In the genomic region with DNA sequence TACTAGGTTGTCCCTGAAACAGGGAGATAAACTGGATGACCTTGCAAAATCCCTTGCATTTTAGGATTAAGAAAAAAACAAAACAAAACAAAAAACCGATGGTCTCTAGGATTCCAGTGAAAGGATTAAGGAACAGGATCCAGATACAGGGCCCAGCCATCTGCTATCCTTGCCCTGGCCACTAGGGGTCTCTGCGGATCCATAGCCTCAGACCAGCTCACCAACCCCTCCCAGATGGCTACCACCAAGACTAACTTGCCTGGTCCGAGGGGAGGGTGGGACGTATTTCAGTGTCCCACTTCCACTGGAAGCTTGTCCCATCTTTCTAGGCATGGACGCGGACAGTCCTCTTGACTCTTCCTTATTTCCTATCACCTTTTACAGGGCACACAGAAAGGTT, we compare ENCODE assay signal across 8 mouse cellular contexts.
DNase-seq lines count a peak whose midpoint lies in the region; ATAC-seq lines count a peak whose summit lies in the region.

No protein-coding gene starts in this region.

- no peaks in the 10 kb centered on the region for H3K9me3 ChIP-seq in embryonic facial prominence, embryonic 14.5 days (ENCODE audit: control insufficient read depth, low read length)
- no peaks in the 10 kb centered on the region for H3K9me3 ChIP-seq in heart, embryonic 10.5 days
- no peaks in the 10 kb centered on the region for H3K9me3 ChIP-seq in limb, embryonic 13.5 days
- H3K9me3 ChIP-seq in stomach, embryonic 15.5 days, result no peaks in the 10 kb centered on the region

- peak overlapping the region; percentile 31 for H3K4me2 ChIP-seq in embryonic facial prominence, embryonic 14.5 days (ENCODE audit: low read depth, low read length)
- H3K4me2 ChIP-seq in limb, embryonic 13.5 days (replicated peaks), result peak overlapping the region; percentile 36; the same call in 1 of the 2 replicates
- H3K4me2 ChIP-seq in stomach, embryonic 15.5 days, result peak overlapping the region; percentile 24

- H3K27ac ChIP-seq in embryonic facial prominence, embryonic 14.5 days (replicated peaks; ENCODE audit: low read depth, low read length), result peak overlapping the region; percentile 74
- no peak overlapping the region for H3K27ac ChIP-seq in heart, embryonic 10.5 days
- no peak overlapping the region for H3K27ac ChIP-seq in limb, embryonic 13.5 days
- peak overlapping the region; percentile 31; the same call in 1 of the 2 replicates for H3K27ac ChIP-seq in stomach, embryonic 15.5 days

- H3K27me3 ChIP-seq in embryonic facial prominence, embryonic 14.5 days (replicated peaks; ENCODE audit: control insufficient read depth, insufficient read depth, low read length), result no peaks in the 10 kb centered on the region
- no peaks in the 10 kb centered on the region for H3K27me3 ChIP-seq in heart, embryonic 10.5 days (ENCODE audit: insufficient read depth, poor library complexity, severe bottlenecking)
- peaks cover 84% of the 10 kb centered on the region for H3K27me3 ChIP-seq in limb, embryonic 13.5 days
- no peaks in the 10 kb centered on the region for H3K27me3 ChIP-seq in stomach, embryonic 15.5 days (replicated peaks)

- H3K4me1 ChIP-seq in embryonic facial prominence, embryonic 14.5 days (ENCODE audit: control insufficient read depth, insufficient read depth, low read length), result peaks cover 11% of the 10 kb centered on the region
- H3K4me1 ChIP-seq in heart, embryonic 10.5 days, result peaks cover 7% of the 10 kb centered on the region
- H3K4me1 ChIP-seq in limb, embryonic 13.5 days, result peaks cover 12% of the 10 kb centered on the region
- H3K4me1 ChIP-seq in stomach, embryonic 15.5 days, result peaks cover 4% of the 10 kb centered on the region

- 0 out of 2 replicates have a peak overlapping the region, but pooled peaks have one; percentile 43 for H3K9ac ChIP-seq in embryonic facial prominence, embryonic 14.5 days (ENCODE audit: low read depth, low read length)
- H3K9ac ChIP-seq in limb, embryonic 13.5 days, result no peak overlapping the region
- no peak overlapping the region for H3K9ac ChIP-seq in stomach, embryonic 15.5 days

- ATAC-seq in embryonic facial prominence, embryonic 14.5 days (ENCODE audit: low read depth), result peak; percentile 58; the same call in 1 of the 2 replicates
- ATAC-seq in limb, embryonic 13.5 days (ENCODE audit: low FRiP score, low read depth), result 0 out of 2 replicates have a peak, but pooled peaks have one; percentile 61
- 0 out of 2 replicates have a peak, but pooled peaks have one; percentile 61 for ATAC-seq in stomach, embryonic 15.5 days (ENCODE audit: insufficient read depth, low FRiP score, low read depth)

- no peak overlapping the region for H3K4me3 ChIP-seq in embryonic facial prominence, embryonic 14.5 days (ENCODE audit: low read depth, low read length)
- H3K4me3 ChIP-seq in heart, embryonic 10.5 days, result peak overlapping the region; percentile 35; the same call in 1 of the 2 replicates
- H3K4me3 ChIP-seq in limb, embryonic 13.5 days, result no peak overlapping the region
- no peak overlapping the region for H3K4me3 ChIP-seq in stomach, embryonic 15.5 days (replicated peaks)

- H3K36me3 ChIP-seq in embryonic facial prominence, embryonic 14.5 days (ENCODE audit: control insufficient read depth, insufficient read depth, low read length), result no peaks in the 10 kb centered on the region
- no peaks in the 10 kb centered on the region for H3K36me3 ChIP-seq in heart, embryonic 10.5 days
- no peaks in the 10 kb centered on the region for H3K36me3 ChIP-seq in limb, embryonic 13.5 days
- no peaks in the 10 kb centered on the region for H3K36me3 ChIP-seq in stomach, embryonic 15.5 days

- under 1% methylated on average over 6 of the region's 6 CpGs for WGBS in embryonic facial prominence, embryonic 14.5 days
- WGBS in heart, embryonic 10.5 days, result 4% methylated on average over 6 of the region's 6 CpGs
- WGBS in limb, embryonic 13.5 days, result 5% methylated on average over 6 of the region's 6 CpGs
- 8% methylated on average over 6 of the region's 6 CpGs for WGBS in stomach, embryonic 15.5 days

- peak; percentile 83 for DNase-seq in 3T3-L1 (ENCODE audit: low read depth, low spot score)
- DNase-seq in adrenal gland, postnatal 4 days (ENCODE audit: low spot score in 2 of 2), result peak; percentile 42 to 46
- DNase-seq in embryonic facial prominence, embryonic 14.5 days (ENCODE audit: low spot score), result peak; percentile 72
- DNase-seq in heart, embryonic 10.5 days (ENCODE audit: low spot score), result no peak
- peak; percentile 71 for DNase-seq in kidney, adult 9 months
- DNase-seq in naive thymus-derived CD4-positive, alpha-beta T cell, adult 2 months (ENCODE audit: low read depth), result peak; percentile 49

Comparison
In these comparisons a context has a peak if more than half of its experiments do, and no peak if none do; other contexts are left out.
1. H3K27ac ChIP-seq: peak in embryonic facial prominence, embryonic 14.5 days (single experiment) and stomach, embryonic 15.5 days (single experiment); none in heart, embryonic 10.5 days (single experiment) and limb, embryonic 13.5 days (single experiment).
2. Peak in every context shown above with its lines, with median percentiles within 50 percentile points of each other: ATAC-seq and H3K4me2 ChIP-seq.